Mouse (Mus musculus) heart, adult 2 months (tissue): Measurements from ENCODE around the gene Nthl1.

ENCODE experiments used
- CTCF ChIP-seq: fragments of 200-600 bp; IDR thresholded peaks from 2 replicates; pipeline ENCODE4 v1.8.1; 2022; ENCODE audit warnings: antibody characterized with exemption, mild to moderate bottlenecking, moderate library complexity
- EP300 ChIP-seq: fragments of 200-500 bp; IDR thresholded peaks from 2 replicates; pipeline ENCODE4 v1.6.1; 2011; ENCODE audit warnings: low read depth, low read length, control low read depth; ENCODE audit not compliant: insufficient read depth

- TF ChIP-seq CTCF (no peak), EP300 (no peak)
Observed at GRCm38 (mm10) chr17:24635694-24636093, 3.2 kb downstream of the Nthl1 start.
